Mouse (Mus musculus) bone marrow macrophage, adult 2 months (primary cell): ENCODE measurements around the gene Dock4.

Experiments
- CTCF ChIP-seq: IDR thresholded peaks from 2 replicates; pipeline ENCODE4 v1.5.1; 2012; ENCODE audit warnings: low read depth, mild to moderate bottlenecking, low read length, moderate library complexity
- POLR2A ChIP-seq: IDR thresholded peaks from 2 replicates; pipeline ENCODE4 v1.6.1; 2012; ENCODE audit warnings: mild to moderate bottlenecking, low read depth, low read length, borderline replicate concordance

- no peak for TF ChIP-seq CTCF
- no peak for TF ChIP-seq POLR2A
These were observed 45.9 kb upstream of the Dock4 start for GRCm38 (mm10) chr12:40399812-40400211.
